Mouse (Mus musculus) left cerebral cortex, adult 9 months (tissue): Measurements from ENCODE around the gene Rplp0.
"Not testable (repeated sequence)": the region's sequence is repeated elsewhere in the genome, so short reads cannot be mapped to it uniquely, and the experiment has no call there.

Source experiments
- DNase-seq, 2 experiments: peaks; one replicate each; pipeline ENCODE4 v3.0.0; 2022; ENCODE audit warnings: low spot score in 2 of 2

The Rplp0 gene

GRCm38 (mm10) chr5:115559237-115560101 lies at the start of gene Rplp0:
Gene Rplp0, plus strand, starts transcription at chr5:115559467.
- peak; percentile 98 to 100 for DNase-seq

- DNase-seq: no peak
Measured at GRCm38 (mm10) chr5:115509790-115510689, 49.2 kb upstream of the Rplp0 start.

- no peak for DNase-seq
Measured at GRCm38 (mm10) chr5:115512375-115512774, 46.9 kb upstream of the Rplp0 start.

- DNase-seq: no peak
Measured at GRCm38 (mm10) chr5:115513246-115513645, 46.0 kb upstream of the Rplp0 start.

- no peak for DNase-seq
Measured at GRCm38 (mm10) chr5:115513721-115514120, 45.5 kb upstream of the Rplp0 start.

GRCm38 (mm10) chr5:115514346-115514745 lies 44.9 kb upstream of the Rplp0 start:
- DNase-seq: no peak

GRCm38 (mm10) chr5:115514896-115515587 lies 44.2 kb upstream of the Rplp0 start:
- no peak for DNase-seq

GRCm38 (mm10) chr5:115516081-115516907 lies 43.0 kb upstream of the Rplp0 start:
- no peak for DNase-seq

GRCm38 (mm10) chr5:115516908-115517307 lies 42.4 kb upstream of the Rplp0 start:
- no peak for DNase-seq

- DNase-seq: no peak
Measured at GRCm38 (mm10) chr5:115517501-115517900, 41.8 kb upstream of the Rplp0 start.

- not testable (repeated sequence) for DNase-seq
Measured at GRCm38 (mm10) chr5:115518214-115518613, 41.1 kb upstream of the Rplp0 start.

- no peak for DNase-seq
Measured at GRCm38 (mm10) chr5:115520325-115520869, 38.9 kb upstream of the Rplp0 start.

GRCm38 (mm10) chr5:115521553-115522461 lies 37.5 kb upstream of the Rplp0 start:
- DNase-seq: no peak

GRCm38 (mm10) chr5:115522531-115522930 lies 36.7 kb upstream of the Rplp0 start:
- DNase-seq: no peak

- DNase-seq: no peak
Measured at GRCm38 (mm10) chr5:115522981-115523499, 36.2 kb upstream of the Rplp0 start.

GRCm38 (mm10) chr5:115523971-115524370 lies 35.3 kb upstream of the Rplp0 start:
- no peak for DNase-seq

GRCm38 (mm10) chr5:115524471-115524870 lies 34.8 kb upstream of the Rplp0 start:
- no peak for DNase-seq

GRCm38 (mm10) chr5:115525416-115525815 lies 33.9 kb upstream of the Rplp0 start:
- no peak for DNase-seq

GRCm38 (mm10) chr5:115525943-115526342 lies 33.3 kb upstream of the Rplp0 start:
- DNase-seq: no peak
